Mouse (Mus musculus) heart, embryonic 14.5 days (tissue): ENCODE data around the gene Cacnb1. TPM values are rescaled to one million over a fixed set of nuclear protein-coding genes. Genes with fewer than 3 reads are reported as not detected.

Experiments
- ATAC-seq: fragments of 200-750 bp; cut with Nextera tagmentation; 2 replicates; pipeline ENCODE4 v1.8.0; 2017; ENCODE audit warnings: low read depth, moderate TSS enrichment; ENCODE audit not compliant: insufficient number of reproducible peaks, insufficient read depth, low FRiP score
- H3K27ac ChIP-seq, 2 experiments: fragments of 200-500 bp in 1 of 2; fragments of 300-500 bp in 1 of 2; sonication (generic) in 1 of 2; replicated peaks in 1 of 2; 2 replicates each; pipeline ENCODE4 v1.5.1; 2012 to 2014; ENCODE audit warnings: low read depth in 2 of 2, low read length in 2 of 2, control low read depth in 1 of 2, mild to moderate bottlenecking in 1 of 2, mixed read lengths in 1 of 2; ENCODE audit not compliant: control insufficient read depth in 1 of 2, insufficient read depth in 1 of 2
- H3K27me3 ChIP-seq: fragments of 300-500 bp; sonication (generic); 2 replicates; pipeline ENCODE4 v1.6.1; 2014; ENCODE audit warnings: mild to moderate bottlenecking, low read length, control low read depth; ENCODE audit not compliant: control insufficient read depth, insufficient read depth
- H3K36me3 ChIP-seq: fragments of 300-500 bp; sonication (generic); 2 replicates; pipeline ENCODE4 v1.6.1; 2014; ENCODE audit warnings: mild to moderate bottlenecking, control low read depth, low read length, mixed read lengths; ENCODE audit not compliant: control insufficient read depth, insufficient read depth
- H3K4me1 ChIP-seq, 2 experiments: fragments of 200-500 bp in 1 of 2; fragments of 300-500 bp in 1 of 2; sonication (generic) in 1 of 2; 2 replicates each; pipeline ENCODE4 v1.6.1; 2012 to 2014; ENCODE audit warnings: low read length in 2 of 2, control low read depth in 1 of 2, mixed read lengths in 1 of 2; ENCODE audit not compliant: control insufficient read depth in 2 of 2, insufficient read depth in 2 of 2
- H3K4me2 ChIP-seq: fragments of 300-500 bp; sonication (generic); 2 replicates; pipeline ENCODE4 v1.6.1; 2014; ENCODE audit warnings: mild to moderate bottlenecking, low read length
- H3K4me3 ChIP-seq, 2 experiments: fragments of 200-500 bp in 1 of 2; fragments of 300-500 bp in 1 of 2; sonication (generic) in 1 of 2; 2 replicates each; pipeline ENCODE4 v1.5.1; 2012 to 2014; ENCODE audit warnings: low read length in 2 of 2, mild to moderate bottlenecking in 2 of 2, control low read depth in 1 of 2, low read depth in 1 of 2, moderate library complexity in 1 of 2; ENCODE audit not compliant: control insufficient read depth in 1 of 2, insufficient read depth in 1 of 2
- H3K9ac ChIP-seq: fragments of 300-500 bp; sonication (generic); 2 replicates; pipeline ENCODE4 v1.6.1; 2014; ENCODE audit warnings: mild to moderate bottlenecking, low read length
- H3K9me3 ChIP-seq: fragments of 300-500 bp; sonication (generic); 2 replicates; pipeline ENCODE4 v1.6.1; 2016; ENCODE audit warnings: low read length, control low read depth; ENCODE audit not compliant: control insufficient read depth
- WGBS: fragments of 180-500 bp; shearing (Covaris S2); extraction: QIAGEN DNeasy Blood & Tissue Kit; methylation state at CpG from one replicate; pipeline ENCODE4 v1.1.7; 2014; 5-methylcytosine and 5-hydroxymethylcytosine counted together
- polyA plus RNA-seq: library from polyadenylated mRNA; unstranded; fragments of >200 nt; fragmentation: Nextera tagmentation; extraction: Ambion mirVana; gene quantifications from 2 replicates; pipeline ENCODE4 v1.2.1, GENCODE M21; 2014

Cacnb1 gene
- polyA plus RNA-seq, 1 experiment from 2014 or later: 7.1 TPM

DNA sequence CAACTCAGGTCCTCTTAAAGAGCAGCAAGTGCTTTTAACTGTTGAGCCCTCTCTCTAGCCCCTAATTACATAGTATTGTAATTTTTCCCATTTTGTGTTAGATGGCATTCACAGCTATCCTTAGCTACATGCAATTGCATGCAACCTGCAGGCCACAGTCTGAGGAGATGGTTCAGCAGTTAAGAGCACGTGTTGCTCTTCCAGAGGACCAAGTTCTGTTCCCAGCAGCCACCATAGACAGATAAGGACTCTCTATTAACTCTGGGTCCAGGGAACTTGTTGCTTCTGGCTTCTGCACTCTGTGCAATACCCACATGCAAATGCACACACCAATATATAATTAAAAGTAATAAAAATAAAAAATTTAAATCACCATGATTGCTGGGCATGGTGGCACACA is 26.1 kb downstream of the Cacnb1 start:
- peaks cover 24% of the 10 kb centered on the region for H3K27me3 ChIP-seq
- H3K4me1 ChIP-seq: peaks cover 7 to 10% of the 10 kb centered on the region in 2 experiments
- no peak overlapping the region for H3K4me3 ChIP-seq

GRCm38 (mm10) chr11:97995564-97996288 is 27.1 kb downstream of the Cacnb1 start, which contains the start of gene Arl5c:
TSS of gene Arl5c (minus strand) at chr11:97996181.
- H3K36me3 ChIP-seq: no peaks in the 10 kb centered on the region
- no peaks in the 10 kb centered on the region for H3K9me3 ChIP-seq
- H3K4me1 ChIP-seq: peaks cover 7 to 10% of the 10 kb centered on the region in 2 experiments
- H3K9ac ChIP-seq: peak within 1 kb of the TSS; percentile 51
- H3K4me2 ChIP-seq: peak within 1 kb of the TSS; percentile 83
- H3K27me3 ChIP-seq: peaks cover 16% of the 10 kb centered on the region
- peak within 1 kb of the TSS; percentile 42 to 50 for H3K4me3 ChIP-seq
- H3K27ac ChIP-seq: no peak within 1 kb of the TSS
- ATAC-seq: no peak; the same call in 1 of the 2 replicates
- WGBS: 2% methylated on average over 26 of the region's 26 CpGs

More for the DNA sequence above, 26.1 kb downstream of the Cacnb1 start:
- H3K36me3 ChIP-seq: no peaks in the 10 kb centered on the region
- H3K9ac ChIP-seq: no peak overlapping the region
- 62% methylated on average over 1 of the region's 1 CpGs for WGBS
- no peak for ATAC-seq
- H3K9me3 ChIP-seq: no peaks in the 10 kb centered on the region
- no peak overlapping the region for H3K27ac ChIP-seq
- H3K4me2 ChIP-seq: no peak overlapping the region

- no peaks in the 10 kb centered on the region for H3K36me3 ChIP-seq
- peak overlapping the region; percentile 83 for H3K4me2 ChIP-seq
- H3K4me3 ChIP-seq: peak overlapping the region; percentile 42 to 50
- no peaks in the 10 kb centered on the region for H3K9me3 ChIP-seq
- WGBS: 5% methylated on average over 13 of the region's 13 CpGs
- H3K27me3 ChIP-seq: peaks cover 5% of the 10 kb centered on the region; the same call in 1 of the 2 replicates
- peak overlapping the region; percentile 51 for H3K9ac ChIP-seq
- peaks cover 14 to 19% of the 10 kb centered on the region in 2 experiments for H3K4me1 ChIP-seq
- H3K27ac ChIP-seq: no peak overlapping the region
- ATAC-seq: peak; percentile 41; the same call in 1 of the 2 replicates
Measured at GRCm38 (mm10) chr11:97994539-97995100, 28.2 kb downstream of the Cacnb1 start.

DNA sequence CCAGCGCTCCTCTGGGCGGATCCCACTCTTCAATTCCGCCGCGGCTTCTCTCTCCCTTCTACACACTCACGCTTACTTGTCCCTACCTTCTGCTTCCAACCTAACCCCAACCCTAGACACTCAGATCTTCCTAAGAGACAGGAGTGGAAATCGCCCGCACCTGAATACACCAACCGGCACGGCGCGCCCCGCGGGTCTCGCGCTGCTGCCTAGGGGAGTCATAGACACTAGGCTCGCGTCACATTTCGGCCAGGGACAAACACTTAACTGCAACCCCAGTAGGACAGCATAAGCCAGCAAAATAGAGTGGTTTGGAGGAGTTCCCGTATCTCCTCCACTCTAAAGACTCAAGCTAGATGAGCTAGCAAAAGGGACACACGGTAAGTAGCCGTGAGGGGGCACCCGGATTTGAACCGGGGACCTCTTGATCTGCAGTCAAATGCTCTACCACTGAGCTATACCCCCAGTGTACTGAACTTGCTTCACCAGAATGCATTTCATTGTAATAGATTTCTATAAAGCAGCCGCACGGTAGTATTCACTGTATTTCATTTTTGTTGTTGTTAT is 34.2 kb downstream of the Cacnb1 start:
- Histone ChIP-seq H3K4me3 (peak overlapping the region; percentile 95 to 99), H3K27me3 (peaks cover 26% of the 10 kb centered on the region), H3K9ac (peak overlapping the region; percentile 89), H3K27ac (peak overlapping the region; percentile 77 to 88), H3K9me3 (no peaks in the 10 kb centered on the region), H3K4me1 (peaks cover 9 to 22% of the 10 kb centered on the region in 2 experiments; a peak in 3 of 4 replicates), H3K36me3 (no peaks in the 10 kb centered on the region), H3K4me2 (peak overlapping the region; percentile 92)
- under 1% methylated on average over 26 of the region's 26 CpGs for WGBS
- ATAC-seq: peak; percentile 79

DNA sequence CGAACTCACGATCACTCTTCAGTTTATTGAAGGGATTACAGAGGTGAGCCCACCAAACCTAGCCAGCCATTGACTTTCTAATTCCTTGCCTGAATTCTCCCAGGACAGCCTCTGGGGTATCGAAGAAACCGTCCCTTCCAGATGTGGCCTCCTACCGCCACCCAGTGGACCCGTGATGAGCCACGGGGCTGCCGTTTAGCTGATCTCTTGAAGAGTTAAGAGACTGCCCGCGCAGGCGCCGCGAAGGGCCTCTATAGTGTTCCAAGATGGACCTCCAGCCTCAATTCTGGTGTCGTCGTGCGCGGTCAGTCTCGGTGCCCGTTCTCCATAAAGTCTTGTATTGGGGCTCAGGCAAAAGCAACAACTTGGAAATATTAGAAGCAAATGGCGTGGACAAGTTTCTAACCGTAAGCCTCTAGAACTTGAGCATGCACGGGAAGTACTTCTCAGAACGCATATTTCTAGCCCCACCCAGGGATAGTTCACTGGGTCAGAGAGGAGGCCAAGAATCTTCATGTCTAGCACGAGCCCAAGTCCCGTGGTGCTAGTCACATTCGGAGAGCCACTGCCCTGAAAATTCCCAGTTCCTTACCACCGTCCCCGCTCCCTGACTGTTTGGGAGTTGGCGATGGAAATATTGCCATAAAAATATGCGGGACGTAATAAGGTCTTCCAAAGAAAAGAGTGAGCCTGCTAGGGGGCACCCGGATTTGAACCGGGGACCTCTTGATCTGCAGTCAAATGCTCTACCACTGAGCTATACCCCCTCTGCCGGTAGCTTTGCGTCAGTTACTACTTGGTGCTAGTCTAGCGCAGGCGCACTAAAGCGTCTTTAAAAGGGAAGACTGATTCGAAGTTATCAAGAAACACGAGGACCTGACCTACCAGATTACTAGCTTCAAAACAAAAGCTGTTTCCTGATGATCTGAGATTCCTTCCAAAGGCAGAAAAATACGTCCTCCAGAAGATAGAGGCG is 35.0 kb downstream of the Cacnb1 start:
- Histone ChIP-seq H3K9me3 (no peaks in the 10 kb centered on the region), H3K36me3 (no peaks in the 10 kb centered on the region), H3K27me3 (peaks cover 26% of the 10 kb centered on the region), H3K27ac (peak overlapping the region; percentile 77 to 88), H3K4me1 (peaks cover 9 to 22% of the 10 kb centered on the region in 2 experiments; a peak in 3 of 4 replicates), H3K9ac (peak overlapping the region; percentile 89), H3K4me2 (peak overlapping the region; percentile 92), H3K4me3 (peak overlapping the region; percentile 95 to 99)
- WGBS: under 1% methylated on average over 42 of the region's 42 CpGs
- peak; percentile 67 for ATAC-seq

GRCm38 (mm10) chr11:97986738-97987465 is 35.9 kb downstream of the Cacnb1 start:
- Histone ChIP-seq H3K9ac (peak overlapping the region; percentile 57; the same call in 1 of the 2 replicates), H3K27ac (no peak overlapping the region), H3K4me3 (peak overlapping the region; percentile 42 to 95), H3K4me1 (peaks cover 9 to 22% of the 10 kb centered on the region in 2 experiments; a peak in 3 of 4 replicates), H3K4me2 (peak overlapping the region; percentile 92), H3K36me3 (no peaks in the 10 kb centered on the region), H3K27me3 (peaks cover 26% of the 10 kb centered on the region), H3K9me3 (no peaks in the 10 kb centered on the region)
- ATAC-seq: no peak
- 23% methylated on average over 14 of the region's 17 CpGs for WGBS
